Mouse (Mus musculus): ENCODE data around the gene Rassf2.

Rassf2 gene

DNA sequence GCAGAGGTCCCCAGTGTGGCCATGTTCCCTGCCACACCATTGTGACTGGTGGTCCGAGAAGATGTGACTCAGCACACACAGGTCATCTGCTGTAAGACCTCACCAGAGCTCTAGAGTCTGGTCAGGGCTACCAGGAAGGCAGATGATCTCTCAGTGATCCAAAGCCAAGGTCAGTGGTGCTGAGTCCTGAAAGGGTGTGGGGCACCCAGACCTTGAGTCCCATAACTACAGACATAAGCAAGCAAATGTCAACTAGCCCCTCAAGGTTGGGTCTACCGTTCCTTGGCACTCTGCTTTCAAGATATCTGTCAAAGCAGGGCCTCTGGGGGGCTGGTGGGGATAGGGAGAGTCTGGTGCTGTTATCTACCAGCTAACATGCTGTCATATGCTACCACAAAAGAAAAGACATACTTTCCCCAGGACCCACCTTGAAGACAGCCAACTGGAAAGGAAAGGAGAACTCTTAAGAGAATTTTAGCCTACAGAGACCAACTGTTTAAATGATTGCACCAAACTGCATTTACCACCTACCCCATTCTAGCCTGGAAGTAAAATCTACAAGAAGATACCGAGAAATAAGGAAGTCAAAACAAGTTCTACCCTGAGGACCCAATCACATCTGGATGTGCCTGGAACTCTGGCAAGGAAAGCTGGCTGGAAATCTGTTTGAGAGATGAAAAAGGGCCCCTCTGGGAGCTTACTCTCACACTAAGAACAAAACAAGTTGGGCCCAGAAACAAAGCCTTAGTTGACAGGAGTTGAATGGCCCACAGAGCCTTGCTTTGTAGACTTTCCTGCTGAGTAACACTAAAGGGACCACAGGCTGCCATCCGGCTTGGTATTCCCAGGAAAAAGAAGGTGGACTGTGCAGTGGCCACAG lies 4.8 kb upstream of the Rassf2 start:
- no peak for DNase-seq

DNA sequence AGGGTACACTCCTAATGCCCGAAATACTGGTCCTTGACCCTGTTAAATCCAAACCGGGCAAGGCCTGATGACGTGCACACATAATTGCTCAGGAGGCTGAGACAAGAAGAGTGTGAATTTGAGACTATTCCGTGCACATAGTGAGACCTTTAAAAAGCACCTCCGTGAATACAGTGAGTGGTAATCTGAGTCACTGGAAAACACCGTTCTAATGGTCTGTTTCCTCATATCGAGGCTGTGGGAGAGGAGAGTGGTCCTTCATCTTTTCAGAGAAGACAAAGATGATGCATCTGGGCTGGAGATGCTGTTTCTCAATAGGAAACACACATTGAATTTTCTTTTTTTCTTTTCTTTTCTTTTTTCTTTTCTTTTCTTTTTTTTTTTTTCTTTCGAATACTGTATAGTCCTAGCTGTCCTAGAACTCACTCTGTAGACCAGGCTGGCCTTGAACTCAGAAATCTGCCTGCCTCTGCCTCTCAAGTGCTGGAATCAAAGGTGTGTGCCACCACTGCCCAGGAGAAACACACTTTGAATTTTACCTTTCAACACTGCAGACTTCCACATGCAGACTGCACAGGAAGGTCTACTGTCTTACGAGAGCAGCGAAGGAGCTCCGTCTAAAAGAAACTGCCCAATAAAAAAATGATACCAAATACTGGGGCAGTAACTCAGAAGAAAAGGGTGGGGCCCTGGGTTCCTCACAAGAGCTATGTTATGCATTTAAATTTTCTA lies 1.5 kb upstream of the Rassf2 start:
- DNase-seq, result no peak

DNA sequence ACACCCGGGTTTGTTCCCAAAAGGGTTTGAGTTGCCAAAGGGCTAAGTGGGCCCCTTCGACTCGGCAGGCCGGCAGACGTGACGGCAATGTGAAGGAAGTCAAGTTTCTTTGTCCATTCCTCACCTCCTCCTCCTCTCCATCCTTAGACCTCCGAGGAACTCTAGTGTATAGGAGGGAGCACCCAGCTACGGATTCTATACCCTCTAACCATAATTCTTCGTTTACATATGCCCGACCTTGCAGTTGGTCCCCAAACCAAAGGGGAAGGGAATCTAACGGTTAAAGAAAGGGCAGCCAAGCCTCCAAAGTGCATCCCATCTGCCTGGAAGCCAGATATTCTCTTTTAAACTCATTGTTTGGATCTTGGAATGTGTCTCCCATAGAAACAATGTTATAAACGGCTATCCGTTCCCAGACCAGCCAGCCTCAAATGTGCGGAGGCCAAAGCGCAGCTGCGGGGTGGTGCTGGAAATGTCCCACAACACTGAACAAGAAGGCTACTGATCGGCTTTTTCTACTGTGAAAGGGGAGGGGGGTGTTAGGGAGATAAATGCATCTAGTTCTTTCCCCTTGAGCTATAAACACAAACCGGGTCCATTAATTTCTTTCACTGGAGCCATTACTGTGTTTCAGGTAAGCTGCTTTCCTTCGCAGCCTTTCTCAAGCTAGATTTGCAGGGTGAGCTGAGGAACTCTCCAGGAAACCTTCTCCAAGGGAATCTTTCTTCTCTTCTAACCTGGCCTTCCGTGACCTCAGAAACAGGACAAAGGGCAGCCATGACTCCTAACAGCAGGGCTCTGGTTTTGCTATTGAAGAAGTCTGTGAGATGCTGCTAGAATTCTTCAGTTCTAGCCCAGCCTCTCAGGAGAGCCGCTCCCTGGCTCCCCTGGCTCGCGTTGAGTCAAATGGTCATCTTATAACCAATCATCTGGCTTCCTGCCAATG lies 633 bp upstream of the Rassf2 start:
- peak; percentile 72 for DNase-seq

DNA sequence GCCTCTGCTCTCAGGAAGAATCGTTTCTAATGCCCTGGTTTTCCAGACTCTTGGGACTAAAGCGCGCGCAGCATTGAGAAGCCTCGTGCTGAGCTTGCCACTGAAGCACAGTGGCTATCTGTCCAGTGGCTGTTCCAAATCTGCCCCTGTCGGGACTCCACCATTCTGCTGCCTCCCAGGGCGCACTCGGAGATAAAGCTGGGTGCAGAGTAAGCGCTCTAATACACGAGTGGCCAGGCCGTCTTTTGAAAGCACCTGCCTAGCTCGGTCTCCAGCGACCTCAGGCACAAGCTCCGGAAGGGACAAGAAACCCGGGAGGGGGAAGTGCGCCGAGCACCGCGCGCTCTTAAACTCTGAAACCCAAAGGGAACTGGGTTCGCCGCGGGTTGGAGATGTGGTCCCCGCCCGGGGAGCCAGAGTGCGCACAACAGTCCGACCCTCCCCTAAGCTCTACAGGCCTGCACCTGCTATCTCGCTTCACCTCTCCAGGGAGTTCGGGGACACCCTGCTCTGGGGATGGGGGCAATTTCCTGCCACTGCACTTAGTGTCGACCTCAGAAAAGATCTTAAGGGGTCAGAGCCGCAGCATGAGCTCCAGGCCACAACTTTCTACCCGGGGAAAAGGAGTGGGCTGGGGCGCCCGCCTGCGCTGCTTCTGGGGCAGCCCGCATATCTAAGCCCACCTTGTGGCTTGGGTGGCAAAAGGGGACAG lies 1.0 kb downstream of the Rassf2 start:
- DNase-seq, result peak; percentile 57

DNA sequence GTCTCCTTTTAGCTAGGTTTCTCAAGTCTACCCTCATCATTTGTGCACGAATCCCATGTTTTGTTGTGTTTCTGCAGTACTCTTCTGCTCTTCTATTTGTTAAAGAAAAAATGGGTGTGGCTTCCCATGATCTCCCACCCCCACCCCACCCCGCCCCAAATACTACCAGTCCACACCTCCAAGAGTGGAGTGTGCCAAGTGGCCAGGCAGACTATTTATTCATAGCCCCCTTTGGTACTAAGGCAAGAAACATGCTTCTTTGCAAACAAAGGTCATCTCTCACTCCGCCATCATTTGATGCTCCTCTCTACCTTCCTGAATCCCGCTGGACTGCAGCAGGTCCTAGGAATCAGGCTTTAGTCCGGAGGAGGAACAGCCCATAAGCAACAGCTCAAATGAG lies 2.0 kb downstream of the Rassf2 start:
- no peak for DNase-seq

DNA sequence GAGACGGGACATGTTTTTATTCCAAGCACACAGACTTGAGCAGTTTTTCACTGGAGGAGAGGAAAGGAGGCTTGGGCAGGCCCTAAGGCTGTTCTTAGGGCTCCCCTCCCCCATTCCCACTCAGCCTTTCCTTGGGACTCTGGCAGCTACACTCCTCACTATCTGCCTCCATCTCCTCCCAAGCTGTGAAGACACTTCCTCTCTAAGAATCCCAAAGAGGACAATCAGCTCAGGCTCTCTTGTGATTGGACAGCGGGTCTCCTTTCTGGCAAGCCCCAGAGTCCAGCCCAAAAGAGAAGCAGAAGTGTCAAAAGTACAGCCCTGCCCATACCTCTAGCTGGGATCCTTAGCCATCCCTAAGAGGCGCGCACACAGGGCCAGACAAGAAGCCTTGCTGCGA lies 2.7 kb downstream of the Rassf2 start:
- DNase-seq, result peak; percentile 54

DNA sequence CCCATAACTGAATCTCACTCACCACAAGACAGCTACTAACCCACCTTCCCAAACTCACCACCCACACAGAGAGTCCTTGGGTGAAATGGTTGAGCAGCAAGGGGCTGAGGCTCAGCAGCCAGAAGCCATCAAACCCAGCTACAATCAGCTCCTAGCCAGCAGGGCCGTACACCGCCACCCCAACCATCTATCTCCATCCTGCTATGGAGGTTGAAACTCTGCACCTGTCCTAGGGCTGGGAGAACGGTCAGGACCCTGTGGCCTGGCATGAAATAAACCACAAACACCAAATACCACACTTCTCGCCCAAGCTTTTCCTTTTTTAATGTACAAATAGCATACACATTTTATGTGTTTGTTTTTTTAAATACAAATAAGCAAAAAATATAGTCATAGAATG lies 6.0 kb downstream of the Rassf2 start:
- no peak for DNase-seq

DNA sequence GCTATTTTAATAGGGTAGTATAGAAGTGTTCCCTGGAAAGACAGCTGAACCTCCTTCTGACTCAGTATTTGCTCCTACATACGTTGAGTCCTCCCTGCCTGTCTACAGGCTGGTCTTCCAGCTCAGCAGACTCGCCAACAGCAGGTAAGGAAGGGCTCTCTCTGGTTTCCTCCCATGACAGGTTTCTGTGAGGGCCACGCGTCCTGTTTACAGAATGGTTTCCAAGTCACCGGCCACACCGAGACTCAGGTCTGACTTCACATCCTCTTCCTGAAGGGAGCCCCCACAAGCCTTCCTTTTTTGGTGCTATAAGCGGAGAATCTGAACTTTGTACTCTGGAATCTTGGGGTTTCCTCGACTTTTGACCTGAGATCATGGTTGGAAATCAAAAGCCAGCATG lies 7.4 kb downstream of the Rassf2 start:
- DNase-seq, result peak; percentile 47

DNA sequence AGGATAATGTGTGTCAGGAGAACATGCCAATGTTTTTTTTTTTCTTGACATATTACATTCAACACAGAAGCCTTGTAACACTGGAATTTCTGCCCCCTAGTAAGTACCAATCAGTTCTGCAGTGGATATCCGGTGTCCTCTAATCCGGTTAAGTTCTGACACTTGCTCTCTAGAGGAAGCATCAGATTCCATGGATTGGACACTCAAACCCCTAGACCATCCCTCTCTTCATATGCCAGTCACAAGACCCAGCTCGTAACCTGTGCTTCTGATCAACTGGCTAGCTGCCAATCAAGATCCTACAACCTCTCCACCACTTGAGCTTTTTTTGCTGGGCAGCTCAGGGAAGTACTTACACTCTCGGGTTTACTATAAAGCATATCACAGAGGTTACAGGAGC lies 8.4 kb downstream of the Rassf2 start:
- DNase-seq, result no peak

DNA sequence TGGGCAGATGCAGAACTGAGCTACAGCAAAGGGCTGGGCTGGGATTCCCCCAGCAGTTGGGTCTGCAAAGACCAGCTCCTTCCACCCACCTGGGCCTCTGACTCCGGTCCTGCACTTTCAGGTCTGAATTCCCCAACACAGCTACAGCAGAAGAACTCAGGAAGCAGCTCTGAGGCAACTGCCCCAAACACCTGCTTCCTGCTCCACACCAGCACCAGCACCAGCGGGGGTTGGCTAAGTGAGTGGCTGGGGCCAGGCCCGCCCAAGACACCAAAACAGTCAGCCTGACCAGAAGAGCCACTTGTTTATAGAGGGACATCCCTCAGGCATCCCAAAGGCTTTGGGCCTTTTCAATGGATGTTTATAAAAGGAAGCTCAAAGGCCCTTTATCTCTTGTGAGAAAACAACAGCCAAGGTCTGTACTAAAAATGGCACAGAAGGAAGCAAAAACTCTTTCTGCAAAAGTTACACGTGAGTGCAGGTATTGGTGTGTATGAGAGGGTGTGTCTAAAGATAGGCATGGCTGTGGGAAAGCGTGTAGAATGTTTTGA lies 9.0 kb downstream of the Rassf2 start:
- peak; percentile 73 for DNase-seq

DNA sequence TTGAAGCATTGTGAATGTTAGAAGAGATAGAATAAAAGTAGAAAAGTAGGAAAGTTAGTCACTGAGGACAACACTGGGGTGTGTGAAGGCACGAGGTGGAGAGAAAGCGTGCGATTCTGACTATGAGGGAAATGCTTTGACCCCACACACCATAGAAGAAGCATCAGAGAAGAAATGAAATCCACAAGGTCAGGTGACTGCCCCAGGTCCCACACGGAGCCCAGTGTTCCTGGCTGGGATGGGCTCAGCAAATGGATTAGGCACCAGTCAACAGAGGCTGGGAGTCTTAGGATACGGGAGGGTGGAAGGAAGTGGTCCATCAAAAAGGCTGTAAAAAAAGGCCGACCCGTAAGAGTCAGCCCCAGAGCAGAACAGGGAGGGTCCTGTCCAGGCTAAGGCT lies 9.6 kb downstream of the Rassf2 start:
- DNase-seq, result no peak

DNA sequence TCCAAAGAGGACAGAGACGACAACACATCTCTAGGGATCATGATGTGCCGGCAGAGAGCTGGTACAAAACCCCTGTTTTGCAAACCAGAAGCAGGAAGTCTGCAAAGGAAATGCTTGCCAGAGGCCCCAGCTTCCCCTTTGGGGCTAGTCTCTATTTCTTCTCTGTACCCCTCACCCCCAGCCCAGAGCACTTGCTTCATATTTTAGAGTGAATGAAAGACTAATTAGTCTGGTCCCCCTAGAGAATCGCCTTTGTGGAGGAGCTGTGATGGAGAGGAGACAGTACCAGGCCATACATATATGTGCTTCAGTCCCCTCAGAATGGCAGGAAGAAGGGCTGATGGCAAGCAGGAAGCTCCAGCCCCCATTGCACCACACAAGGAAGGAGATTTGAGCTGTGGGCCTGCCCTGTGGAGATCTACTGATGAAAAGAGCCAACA lies 10.7 kb downstream of the Rassf2 start:
- no peak for DNase-seq

DNA sequence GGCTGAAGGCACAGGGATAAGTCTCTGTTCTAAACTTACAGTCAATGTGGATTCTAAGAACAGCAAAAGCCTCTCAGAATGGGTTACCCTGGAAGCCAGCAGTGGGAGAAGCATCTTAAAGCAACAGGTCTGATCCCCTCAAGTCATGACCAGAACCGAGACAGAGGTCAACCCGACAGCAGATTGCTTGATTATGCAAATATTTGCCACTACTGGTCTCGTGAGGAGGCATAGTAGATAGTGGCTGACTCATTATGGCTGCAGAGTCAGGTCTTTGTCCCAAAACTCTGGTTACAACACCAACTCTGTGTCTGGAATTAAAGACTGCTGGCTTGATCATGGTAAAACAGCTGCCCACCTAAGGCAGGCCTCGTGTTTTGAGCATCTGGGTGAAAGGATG lies 11.9 kb downstream of the Rassf2 start:
- DNase-seq, result no peak

DNA sequence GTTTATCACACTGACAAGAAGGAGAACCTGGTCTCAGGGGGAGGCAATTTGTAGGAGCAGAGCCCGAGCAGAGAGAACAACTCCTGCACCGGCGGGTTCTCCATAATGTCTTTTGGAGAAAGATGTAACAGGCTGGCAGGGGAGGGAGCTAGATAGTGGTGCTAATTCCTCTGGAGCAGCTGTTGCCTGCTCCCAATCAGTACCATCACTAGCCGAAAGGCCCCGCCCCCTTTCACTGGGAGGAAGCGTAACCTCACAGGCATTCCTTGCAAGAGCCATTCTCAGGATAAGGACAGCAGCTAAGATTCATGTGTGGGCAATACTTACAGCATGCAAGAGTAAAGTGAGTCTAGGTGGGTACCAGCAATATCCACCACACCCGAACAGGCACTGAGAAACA lies 12.4 kb downstream of the Rassf2 start:
- peak; percentile 81 for DNase-seq

DNA sequence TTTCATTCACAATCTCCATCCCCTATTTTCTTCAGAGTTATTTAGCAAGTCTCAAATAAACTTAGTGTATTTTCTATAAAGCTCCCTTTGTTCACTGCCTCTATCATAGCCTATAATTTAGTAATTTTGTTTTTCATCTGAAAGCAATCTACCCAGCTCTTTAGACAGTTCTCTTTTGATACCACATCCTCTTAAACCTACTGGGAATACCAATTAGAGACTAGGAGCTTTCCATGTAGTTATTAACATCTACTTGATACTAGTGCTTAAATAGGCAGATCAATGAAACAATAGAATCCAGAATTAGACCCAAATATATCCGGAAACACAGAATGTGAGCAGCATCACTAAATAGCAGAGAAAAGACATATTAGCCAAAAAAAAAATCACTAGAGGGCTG lies 14.0 kb downstream of the Rassf2 start:
- no peak for DNase-seq

DNA sequence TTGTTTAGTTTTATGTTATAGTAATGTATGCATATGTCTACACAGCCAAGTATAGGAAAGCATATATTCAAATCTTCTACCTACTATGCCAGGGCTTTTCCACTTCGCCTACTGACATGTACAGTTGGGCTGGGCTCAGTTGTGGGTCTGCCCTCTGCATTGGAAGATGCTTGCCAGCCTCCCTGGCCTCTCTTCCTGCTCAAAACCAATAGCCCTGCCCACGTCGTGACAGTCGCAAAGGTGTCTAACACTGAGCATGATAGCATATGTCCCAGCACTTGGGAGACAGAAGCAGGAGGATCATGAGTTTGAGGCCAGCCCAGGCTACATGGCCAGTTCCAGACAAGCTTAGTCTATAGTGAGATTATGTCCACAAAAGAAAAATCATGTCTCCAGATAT lies 16.9 kb downstream of the Rassf2 start:
- DNase-seq, result no peak

DNA sequence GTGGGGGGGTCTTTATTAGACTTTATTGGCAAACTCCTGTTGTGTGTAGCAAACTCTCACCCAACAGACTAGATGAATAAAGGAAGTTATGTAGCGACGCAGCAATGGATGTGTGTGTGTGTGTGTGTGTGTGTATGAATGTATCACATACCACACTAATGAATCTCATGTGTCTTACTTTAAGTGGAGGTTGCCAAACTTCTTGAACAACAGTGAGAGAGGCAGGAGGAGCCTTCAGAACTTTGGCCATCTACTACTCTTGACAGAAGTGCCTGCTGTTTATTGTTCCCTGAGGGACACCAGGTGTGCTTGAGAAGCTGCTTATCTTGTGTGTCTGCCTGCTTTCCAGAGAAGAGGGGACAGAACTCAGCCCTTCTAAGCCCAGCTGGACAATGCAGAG lies 19.3 kb downstream of the Rassf2 start:
- no peak for DNase-seq

DNA sequence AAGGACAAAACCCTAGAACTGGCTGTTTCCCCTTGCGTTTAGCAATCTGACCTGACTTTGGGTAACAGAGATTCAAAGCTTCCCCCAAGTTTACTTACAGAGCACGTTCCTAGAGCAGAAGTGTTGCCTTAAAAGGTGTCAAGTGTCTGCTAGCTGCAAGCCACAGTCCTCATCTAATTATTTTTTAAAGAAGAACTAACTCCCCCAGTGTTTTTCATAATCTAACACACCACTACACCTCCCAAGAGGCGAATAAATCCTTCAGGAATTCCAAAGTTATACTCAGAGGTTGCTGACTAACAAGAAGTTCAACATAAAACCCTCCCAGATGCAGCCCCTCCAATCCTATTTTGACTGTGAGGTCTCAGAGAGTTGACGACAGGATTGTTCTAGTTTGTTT lies 21.9 kb downstream of the Rassf2 start:
- DNase-seq, result no peak

DNA sequence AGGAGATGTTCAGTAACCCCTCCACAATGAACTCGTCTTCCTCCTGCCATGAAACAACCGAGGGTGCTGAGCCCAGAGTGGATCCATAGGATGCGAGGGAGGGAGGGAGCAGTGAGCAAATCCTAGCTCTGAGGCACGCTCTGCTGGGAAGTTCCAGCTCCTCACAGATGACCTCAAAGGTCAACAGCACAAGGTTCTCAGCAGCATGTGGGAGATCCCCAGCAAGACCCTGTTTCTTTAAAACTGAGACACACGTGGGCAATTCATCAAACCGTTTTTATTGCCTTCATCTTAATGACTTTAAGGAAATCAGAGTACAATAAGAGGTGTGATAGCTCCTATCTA lies 22.6 kb downstream of the Rassf2 start:
- DNase-seq, result no peak

DNA sequence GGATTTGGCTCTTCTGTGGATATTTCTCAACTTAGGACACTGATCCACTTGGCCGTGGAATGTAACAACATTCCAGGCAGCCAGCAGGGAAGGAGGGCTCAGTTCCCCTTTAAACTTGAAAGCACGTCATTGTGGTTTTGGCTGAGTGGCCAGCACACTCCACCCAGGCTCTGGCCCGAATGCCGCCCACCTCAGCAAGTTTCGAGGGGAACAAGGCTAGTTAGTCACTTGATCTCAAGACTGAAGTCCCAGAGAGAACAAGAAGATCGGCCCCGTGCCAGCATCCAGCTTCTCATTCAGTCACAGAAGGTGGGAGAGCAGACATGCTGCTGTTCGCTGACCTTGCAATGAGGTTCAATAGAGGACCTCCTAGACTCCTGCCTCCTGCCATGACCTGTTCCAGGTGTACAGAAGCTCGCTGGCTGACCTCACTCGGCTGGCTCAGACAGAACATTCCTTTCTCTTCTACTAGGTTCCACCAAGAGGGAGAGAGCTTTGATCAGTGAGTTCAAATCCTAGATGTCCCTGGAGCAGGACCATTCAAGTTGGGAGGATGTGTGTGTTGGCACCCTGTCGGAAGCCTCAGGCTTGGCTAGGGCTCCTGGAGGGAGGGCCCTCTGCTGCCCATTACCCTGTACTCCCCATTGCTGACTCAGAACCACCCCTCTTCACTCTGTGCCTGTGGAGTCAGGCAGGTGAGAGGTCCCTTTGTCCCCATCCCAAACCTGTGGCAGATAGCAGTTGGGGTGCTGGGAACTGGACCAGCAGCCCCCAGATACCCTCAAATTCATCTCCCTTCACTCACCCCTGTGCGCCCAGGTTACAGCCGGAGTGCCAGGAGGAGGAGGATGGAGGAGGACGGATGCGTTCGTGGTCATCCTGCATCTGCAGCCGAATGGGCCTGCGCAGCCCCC lies 23.2 kb downstream of the Rassf2 start:
- peak; percentile 87 for DNase-seq

DNA sequence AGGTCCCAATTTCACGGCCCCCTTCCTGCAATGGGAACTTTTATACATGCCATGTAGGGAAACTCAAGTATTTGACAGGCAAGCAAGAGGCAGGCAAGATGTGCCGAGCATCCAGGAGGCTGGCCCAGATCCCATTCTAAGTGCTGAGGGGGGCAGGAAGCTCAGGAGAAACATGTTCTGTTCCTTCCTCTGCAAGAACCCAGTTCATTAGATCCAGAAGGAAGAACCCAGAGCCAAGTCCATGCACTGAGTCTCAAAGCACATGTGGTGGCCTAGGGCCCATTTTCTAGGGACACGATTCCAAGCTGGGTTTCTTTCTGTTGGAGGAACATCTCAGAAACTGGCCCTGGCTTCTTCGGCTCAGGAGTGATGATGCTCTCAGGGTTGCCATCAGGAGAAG lies 24.6 kb downstream of the Rassf2 start:
- no peak for DNase-seq

All from lung, postnatal 10 days (tissue).